Mouse (Mus musculus) right cerebral cortex, postnatal 36 days (tissue): ENCODE results near the gene Gm11037.
A peak's percentile ranks its signal among the peaks of the same experiment; 100 is the strongest.

Source experiments
- DNase-seq, 2 experiments: peaks; one replicate each; pipeline ENCODE4 v3.0.0; 2022; ENCODE audit warnings: low spot score in 2 of 2, mixed read lengths in 1 of 2

The Gm11037 gene

DNA sequence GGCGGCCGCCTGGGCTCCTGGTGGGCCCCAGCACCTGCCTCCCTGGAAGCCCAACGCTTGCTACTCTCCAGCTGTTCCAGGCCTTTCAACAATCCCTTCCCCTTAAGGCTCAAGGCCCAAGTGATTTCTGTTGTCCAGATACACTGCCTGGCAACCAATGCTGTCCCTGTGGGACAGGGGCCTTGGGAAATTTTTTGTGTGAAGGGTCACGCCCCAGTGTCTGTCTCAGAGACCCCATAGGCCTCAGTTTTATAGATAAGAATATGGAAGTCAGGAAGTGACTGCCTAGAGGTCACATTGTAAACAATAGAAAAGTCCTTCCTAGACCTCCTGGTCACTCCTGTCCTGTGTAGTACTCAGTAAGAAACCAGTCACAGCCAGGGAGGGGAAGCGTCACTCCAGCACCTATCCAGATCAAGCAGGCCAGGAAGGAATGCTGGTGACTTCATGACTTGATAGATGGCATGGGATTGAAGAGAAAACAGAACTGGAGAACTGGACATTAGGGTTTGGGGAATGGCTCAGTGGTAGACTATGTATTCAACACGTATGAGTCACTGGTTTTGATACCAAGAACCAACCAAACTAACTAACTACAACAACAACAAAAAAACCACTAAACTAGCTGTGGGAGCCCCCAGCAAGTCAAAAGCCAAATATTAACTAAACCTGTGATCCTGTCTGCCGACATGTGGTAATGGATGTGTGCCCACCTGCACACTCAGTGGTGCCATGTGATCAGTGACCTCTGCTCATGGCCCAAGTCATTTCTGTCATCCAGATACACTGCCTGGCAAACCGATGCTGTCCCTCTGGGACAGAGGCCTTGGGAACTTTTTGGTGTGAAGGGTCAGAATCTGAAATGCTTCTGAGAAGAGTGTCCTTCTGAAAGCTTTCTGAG is 15.3 kb downstream of the Gm11037 start:
- no peak for DNase-seq

- DNase-seq = no peak
These were observed 15.9 kb downstream of the Gm11037 start for GRCm38 (mm10) chr2:131149254-131149578.

- no peak for DNase-seq
These were observed 19.0 kb downstream of the Gm11037 start for GRCm38 (mm10) chr2:131152166-131152730.

- no peak for DNase-seq
These were observed 20.7 kb downstream of the Gm11037 start for GRCm38 (mm10) chr2:131154036-131154435.

GRCm38 (mm10) chr2:131156987-131157386 is 23.7 kb downstream of the Gm11037 start:
- DNase-seq = no peak

DNA sequence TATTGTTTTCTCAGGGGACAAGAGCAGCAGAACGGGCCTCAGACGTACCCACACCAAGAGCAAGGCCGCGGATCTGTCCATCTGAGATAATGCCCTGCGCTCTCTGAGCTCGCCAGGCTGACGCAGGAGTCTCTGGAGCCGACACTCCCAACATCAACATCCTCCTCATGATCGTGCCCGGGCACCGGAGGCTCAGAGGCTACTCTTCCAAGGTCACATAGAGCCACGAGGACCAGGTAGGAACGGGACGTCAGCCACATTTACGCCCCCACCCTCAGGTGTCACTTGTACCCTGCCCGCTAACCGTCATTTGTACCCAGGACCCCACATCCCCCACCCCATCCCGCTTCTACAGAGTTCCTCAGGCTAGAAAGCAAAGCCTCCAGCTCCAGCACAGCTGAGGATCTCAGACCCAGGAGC is 26.2 kb downstream of the Gm11037 start:
- DNase-seq = peak in 1 of 2 experiments; percentile 30

DNA sequence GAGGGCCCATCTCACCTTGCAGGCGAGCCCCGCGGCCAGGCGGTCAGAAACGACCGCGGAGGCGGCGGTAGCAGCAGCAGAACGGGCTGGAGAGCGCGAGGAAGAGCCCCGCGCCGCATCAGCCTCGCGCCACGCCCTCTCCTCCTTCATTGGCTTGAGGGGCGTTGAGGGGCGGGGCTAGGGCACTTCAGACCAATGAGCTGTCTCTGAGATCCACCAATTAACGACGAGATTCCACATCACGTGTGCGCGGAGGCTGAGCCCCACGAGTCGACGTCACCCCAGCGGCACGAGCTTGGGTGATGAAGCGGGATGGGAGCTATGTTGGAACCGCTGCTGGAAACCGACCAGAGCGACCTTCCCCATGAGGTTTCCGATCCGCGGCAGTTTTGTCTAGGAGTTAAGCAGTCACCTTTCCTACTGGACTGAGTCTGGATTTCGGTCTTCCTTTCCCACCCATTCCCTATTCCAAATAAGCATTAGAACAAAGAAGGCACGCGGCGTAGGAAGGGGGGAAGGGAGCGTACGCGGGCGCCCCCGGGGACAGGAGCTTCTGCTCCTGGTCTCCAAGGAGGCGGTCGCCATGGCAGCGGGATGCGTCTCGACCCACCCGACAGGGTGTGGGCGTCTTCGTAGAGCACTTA is 26.8 kb downstream of the Gm11037 start, which contains the start of gene 1700037H04Rik:
Gene 1700037H04Rik (minus strand): TSS at position 144 of the 644 bp plus-strand sequence.
- peak; percentile 95 to 96 for DNase-seq

DNA sequence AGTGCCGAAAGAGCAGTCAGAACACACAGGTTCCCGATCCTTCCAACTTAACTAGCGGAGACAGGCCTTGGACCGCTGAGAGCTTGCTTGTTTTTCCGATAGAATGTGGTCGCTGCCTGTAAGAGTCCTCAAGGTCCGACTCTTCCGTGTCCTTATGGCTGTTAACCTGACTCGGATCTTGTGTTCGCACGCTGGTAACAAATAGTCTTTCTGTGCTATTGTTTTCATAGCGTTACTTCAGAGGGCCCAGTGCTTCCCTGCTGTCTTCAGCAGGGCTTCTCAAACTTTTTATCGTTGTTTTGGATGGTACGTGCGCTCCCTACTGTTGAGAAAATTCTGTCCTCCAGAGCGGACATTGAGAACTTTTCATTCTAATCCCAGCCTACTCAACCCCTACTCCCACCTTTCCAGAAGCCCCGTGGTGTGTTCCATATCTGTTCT is 27.4 kb downstream of the Gm11037 start:
- DNase-seq = no peak

DNA sequence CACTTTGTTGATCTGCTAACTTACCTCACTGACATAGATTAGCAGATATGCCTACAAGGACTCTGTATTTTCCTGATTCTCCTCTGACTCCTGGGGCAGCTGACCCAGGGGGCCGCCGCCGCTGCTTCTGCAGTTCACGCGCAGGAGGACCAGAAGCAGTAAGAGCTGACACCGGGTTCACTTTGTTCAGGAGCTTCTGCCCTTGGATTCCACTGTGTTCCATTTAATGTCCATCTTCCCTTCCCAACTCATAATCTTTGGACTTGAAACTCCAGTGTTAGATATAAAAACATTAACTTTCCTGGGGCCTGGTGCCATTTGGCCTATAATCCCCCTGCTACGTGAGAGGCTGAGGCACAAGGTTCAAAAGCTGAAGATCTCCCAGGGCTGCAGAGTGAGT is 30.6 kb downstream of the Gm11037 start:
- no peak for DNase-seq

DNA sequence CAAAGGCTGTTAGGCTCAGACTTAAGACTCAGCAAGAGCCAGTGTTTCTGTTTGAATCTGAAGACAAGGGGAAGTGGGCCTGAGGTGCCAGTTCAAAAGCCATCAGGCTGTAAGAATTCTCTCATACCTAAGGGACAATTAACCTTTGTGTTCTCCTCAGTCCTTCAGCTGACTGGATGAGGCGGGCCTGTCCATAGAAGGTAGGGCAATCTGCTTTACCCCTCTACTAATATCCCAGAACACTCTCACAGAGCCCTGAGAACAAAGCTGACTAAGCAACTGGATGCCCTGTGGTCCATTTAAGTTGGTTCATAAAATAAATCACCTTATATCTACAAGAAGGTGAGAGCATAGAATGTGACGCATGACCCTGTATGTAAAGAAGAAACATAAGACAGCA is 32.9 kb downstream of the Gm11037 start:
- no peak for DNase-seq

- DNase-seq = no peak
These were observed 34.7 kb downstream of the Gm11037 start for GRCm38 (mm10) chr2:131167984-131168383.

- no peak for DNase-seq
These were observed 35.6 kb downstream of the Gm11037 start for GRCm38 (mm10) chr2:131168914-131169313.

GRCm38 (mm10) chr2:131170936-131171335 is 37.6 kb downstream of the Gm11037 start:
- DNase-seq = no peak

- DNase-seq = peak; percentile 62 to 67
These were observed 38.3 kb downstream of the Gm11037 start for GRCm38 (mm10) chr2:131171401-131172104.

DNA sequence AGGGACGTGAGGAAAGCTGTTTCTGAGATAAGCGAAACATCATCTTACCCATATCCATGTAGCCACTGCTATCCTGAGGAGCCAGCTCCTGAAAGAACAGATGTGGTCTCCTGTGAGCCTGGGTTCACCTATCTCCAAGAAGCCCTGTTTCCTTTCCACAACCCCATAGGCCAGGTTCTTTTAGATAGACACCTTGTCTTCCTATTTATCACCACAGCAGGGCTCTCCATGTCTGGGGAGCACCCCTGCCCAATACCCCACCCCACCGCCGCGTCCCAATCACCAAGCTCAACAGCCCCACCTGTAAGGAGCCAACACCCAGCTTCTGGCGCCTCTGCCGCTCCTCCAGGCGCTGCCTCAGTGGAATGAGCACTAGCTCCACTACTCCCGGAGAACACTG is 39.0 kb downstream of the Gm11037 start:
- no peak for DNase-seq

DNA sequence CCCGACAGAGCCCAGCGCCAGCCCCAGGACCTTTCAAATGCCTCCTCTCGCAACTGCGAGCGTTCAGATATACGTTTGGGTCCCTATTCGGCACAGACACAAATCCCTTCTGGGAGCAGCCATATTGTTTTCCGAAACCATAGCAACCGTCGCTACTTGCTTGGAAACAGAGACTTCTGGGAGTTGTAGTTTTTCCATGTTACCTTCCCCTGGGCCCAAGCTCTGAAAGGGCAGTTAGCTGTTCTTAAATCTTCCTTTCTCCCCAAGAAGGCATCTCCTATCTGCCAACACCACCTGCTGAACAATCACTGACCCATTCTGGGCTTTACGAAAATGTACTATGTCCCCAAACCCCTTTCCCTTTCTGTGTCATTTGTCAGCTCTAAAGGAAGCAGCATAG is 41.4 kb downstream of the Gm11037 start:
- peak; percentile 36 to 61 for DNase-seq

DNA sequence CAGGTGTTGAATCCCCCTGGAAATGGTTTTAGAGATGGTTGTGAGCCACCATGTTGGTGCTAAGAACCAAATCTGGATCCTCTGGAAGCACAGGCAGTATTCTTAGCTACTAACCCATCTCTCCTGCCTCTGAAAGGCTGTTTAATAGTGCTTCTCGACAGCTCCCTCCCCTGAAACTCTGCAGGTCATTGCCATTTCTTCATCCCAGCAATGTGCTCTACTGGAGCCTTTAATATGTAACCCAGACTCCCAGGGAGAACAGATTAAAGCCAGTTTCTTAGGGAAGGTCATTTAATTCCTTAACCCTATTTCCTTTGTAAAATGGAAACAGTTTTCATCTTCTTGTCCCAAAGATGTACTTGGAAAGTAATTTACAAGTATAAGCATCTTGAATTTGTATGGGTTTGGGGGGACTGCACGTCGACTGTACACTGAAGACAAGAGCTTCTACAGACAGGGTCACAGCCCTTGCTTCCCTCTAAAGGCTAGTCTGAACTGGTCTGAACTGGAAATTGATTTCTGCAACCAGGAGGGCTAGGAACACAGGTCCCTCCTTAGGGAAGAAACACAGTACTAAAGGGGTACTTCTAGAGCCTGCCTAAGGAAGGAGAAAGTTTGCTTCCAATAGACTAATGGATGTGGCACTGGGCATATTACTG is 42.1 kb downstream of the Gm11037 start:
- DNase-seq = no peak

DNA sequence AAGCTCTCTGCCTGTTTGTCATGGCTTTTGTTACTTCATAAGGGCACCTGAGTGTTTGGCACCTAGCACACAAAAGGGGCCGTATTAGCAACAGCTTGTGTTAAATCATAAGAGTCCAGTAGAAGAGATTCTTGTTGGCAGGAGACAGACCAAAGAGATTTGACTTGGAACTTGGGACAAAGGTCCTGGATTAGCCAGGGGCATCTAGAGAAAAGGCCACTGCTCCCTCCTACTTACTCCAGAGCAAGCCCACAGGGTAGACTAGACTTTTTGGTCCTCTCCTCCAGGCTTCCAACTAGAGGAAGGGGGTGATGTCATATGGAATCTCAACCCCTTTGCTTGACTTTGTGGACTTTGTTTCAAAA is 42.6 kb downstream of the Gm11037 start:
- no peak for DNase-seq

DNA sequence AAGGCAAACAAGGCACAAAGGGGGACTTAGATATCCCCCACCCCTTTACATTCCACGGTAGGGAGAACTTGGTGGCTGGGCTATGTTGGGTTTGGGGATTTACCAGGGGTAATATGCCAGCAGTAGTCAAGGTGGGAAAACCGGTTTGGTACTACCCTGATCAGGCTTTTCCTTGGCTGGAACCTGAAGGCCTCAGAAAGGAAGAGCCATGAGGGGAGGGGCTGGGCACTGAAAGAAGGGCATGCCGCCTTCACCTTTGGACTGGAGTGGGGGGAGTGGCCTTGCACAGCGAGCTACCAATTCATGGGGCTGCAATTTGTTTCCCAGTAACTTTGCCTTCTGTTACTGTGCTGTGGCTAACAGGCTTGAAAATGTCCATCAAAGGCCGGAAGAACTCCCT is 43.2 kb downstream of the Gm11037 start:
- no peak for DNase-seq

DNA sequence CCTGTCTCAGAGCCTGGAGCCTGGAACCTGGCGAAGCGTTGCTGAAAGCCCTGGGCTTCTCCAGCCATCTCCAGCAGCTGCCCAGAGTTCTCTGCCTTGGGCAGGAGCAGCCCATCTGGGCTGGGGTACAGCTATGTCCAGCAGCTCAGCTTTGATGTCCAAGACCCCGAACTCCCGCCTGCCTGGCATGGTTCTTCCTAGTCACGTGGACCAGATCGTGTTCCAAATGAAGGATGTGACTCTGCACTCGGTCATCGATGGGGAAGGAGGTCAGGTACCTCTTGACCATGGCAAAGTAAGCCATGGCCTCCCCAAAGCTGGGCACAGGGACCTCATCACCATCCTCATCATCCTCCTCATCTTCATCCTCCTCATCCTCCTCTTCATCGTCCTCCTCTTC is 44.6 kb downstream of the Gm11037 start:
- DNase-seq = no peak

DNA sequence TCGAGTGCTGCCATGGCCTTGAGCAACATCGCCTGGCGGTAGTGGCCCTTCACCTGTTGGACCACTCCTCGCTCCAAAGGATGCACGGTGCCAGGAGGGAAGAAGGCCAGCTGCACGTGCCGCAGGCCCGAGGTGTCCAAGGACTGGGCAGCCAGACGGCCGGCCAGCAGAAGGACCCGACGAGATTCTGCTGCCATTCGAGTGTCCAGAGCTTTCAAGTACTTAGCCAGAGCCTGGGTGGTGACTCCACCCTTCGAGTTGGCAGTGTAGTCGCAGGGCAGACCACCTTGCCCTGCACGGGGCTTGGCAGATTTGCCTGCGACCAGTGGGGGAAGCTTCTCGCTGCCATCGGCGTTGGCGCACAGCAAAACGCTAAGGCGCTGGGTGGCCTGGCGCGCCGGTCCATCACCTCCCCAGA is 45.5 kb downstream of the Gm11037 start:
- DNase-seq = no peak
